Mouse (Mus musculus): ENCODE results near the gene 3110040N11Rik. TPM values are rescaled to one million over a fixed set of nuclear protein-coding genes. Genes with fewer than 3 reads are reported as not detected.

3110040N11Rik gene
- polyA plus RNA-seq, 1 experiment from 2014 or later: 36.8 TPM

- Histone ChIP-seq H3K27ac (ENCODE audit: poor library complexity, severe bottlenecking) (no peak overlapping the region), H3K36me3 (no peaks in the 10 kb centered on the region), H3K4me3 (no peak overlapping the region), H3K9ac (no peak overlapping the region), H3K4me2 (no peak overlapping the region), H3K9me3 (replicated peaks) (no peaks in the 10 kb centered on the region), H3K27me3 (replicated peaks) (no peaks in the 10 kb centered on the region), H3K4me1 (replicated peaks) (0 out of 2 replicates have a peak, but pooled peaks cover 3% of the 10 kb centered on the region)
- ATAC-seq (ENCODE audit: insufficient number of reproducible peaks, low FRiP score): no peak
- WGBS: 58% methylated on average over 9 of the region's 9 CpGs
These were observed 53.8 kb downstream of the 3110040N11Rik start for GRCm38 (mm10) chr7:81735300-81736048.

GRCm38 (mm10) chr7:81732183-81733089 is 56.8 kb downstream of the 3110040N11Rik start:
- no peak overlapping the region for H3K27ac ChIP-seq (ENCODE audit: poor library complexity, severe bottlenecking)
- H3K4me1 ChIP-seq (replicated peaks): 0 out of 2 replicates have a peak, but pooled peaks cover 3% of the 10 kb centered on the region
- H3K9ac ChIP-seq: no peak overlapping the region
- WGBS: 86% methylated on average over 12 of the region's 12 CpGs
- no peak for ATAC-seq (ENCODE audit: insufficient number of reproducible peaks, low FRiP score)
- no peaks in the 10 kb centered on the region for H3K9me3 ChIP-seq (replicated peaks)
- H3K27me3 ChIP-seq (replicated peaks): no peaks in the 10 kb centered on the region
- H3K4me3 ChIP-seq: no peak overlapping the region
- H3K4me2 ChIP-seq: no peak overlapping the region
- H3K36me3 ChIP-seq: no peaks in the 10 kb centered on the region

Other genes starting within 250 kb of the 3110040N11Rik start
- gene Fsd2, start 222.5 kb downstream of the 3110040N11Rik start, polyA plus RNA-seq (2016; fragmentation: Nextera tagmentation; extraction: Ambion mirVana): 65.0 and 65.8 TPM in 2 replicates
- gene Whamm, start 218.2 kb downstream of the 3110040N11Rik start, polyA plus RNA-seq (2016; fragmentation: Nextera tagmentation; extraction: Ambion mirVana): 6.9 and 7.6 TPM in 2 replicates
- 121 and 122 TPM in 2 replicates for gene Homer2, start 82.0 kb downstream of the 3110040N11Rik start, polyA plus RNA-seq (2016; fragmentation: Nextera tagmentation; extraction: Ambion mirVana)
- 82.4 and 84.5 TPM in 2 replicates for gene Ramac, start 26.6 kb downstream of the 3110040N11Rik start, polyA plus RNA-seq (2016; fragmentation: Nextera tagmentation; extraction: Ambion mirVana)
- 111 and 114 TPM in 2 replicates for gene Btbd1, start 40.0 kb upstream of the 3110040N11Rik start, polyA plus RNA-seq (2016; fragmentation: Nextera tagmentation; extraction: Ambion mirVana)
- gene Gm10160, start 66.3 kb upstream of the 3110040N11Rik start, polyA plus RNA-seq (2016; fragmentation: Nextera tagmentation; extraction: Ambion mirVana): not detected in 2 replicates
- 25.0 and 26.8 TPM in 2 replicates for gene Tm6sf1, start 69.5 kb upstream of the 3110040N11Rik start, polyA plus RNA-seq (2016; fragmentation: Nextera tagmentation; extraction: Ambion mirVana)
- 15.1 and 15.2 TPM in 2 replicates for gene Hdgfl3, start 145.0 kb upstream of the 3110040N11Rik start, polyA plus RNA-seq (2016; fragmentation: Nextera tagmentation; extraction: Ambion mirVana)
- gene Bnc1, start 202.8 kb upstream of the 3110040N11Rik start, polyA plus RNA-seq (2016; fragmentation: Nextera tagmentation; extraction: Ambion mirVana): 8.6 and 9.6 TPM in 2 replicates